Mouse (Mus musculus) cortical plate, adult 2 months (tissue): ENCODE measurements around the gene Mtrex.

ENCODE experiments used
- CTCF ChIP-seq: fragments of 200-500 bp; IDR thresholded peaks from 2 replicates; pipeline ENCODE4 v1.5.1; 2011; ENCODE audit warnings: mild to moderate bottlenecking, control low read depth, low read length; ENCODE audit not compliant: insufficient read depth; ENCODE audit errors: extremely low read depth
- POLR2A ChIP-seq: fragments of 200-500 bp; IDR thresholded peaks from 2 replicates; pipeline ENCODE4 v1.6.1; 2011; ENCODE audit warnings: mild to moderate bottlenecking, low read length, control low read depth; ENCODE audit not compliant: insufficient read depth; ENCODE audit errors: extremely low read depth

- no peak for TF ChIP-seq POLR2A
- no peak for TF ChIP-seq CTCF
Measured at GRCm38 (mm10) chr13:112837621-112838155, 89.5 kb downstream of the Mtrex start.
